Mouse (Mus musculus) cerebellum, adult 18-20 months (tissue): ENCODE measurements around the gene Rhobtb1.

Source experiments
- DNase-seq, 2 experiments: peaks; one replicate each; pipeline ENCODE4 v3.0.0; 2021

The Rhobtb1 gene

GRCm38 (mm10) chr10:69278764-69279606 is 127.8 kb downstream of the Rhobtb1 start:
- DNase-seq = no peak

DNA sequence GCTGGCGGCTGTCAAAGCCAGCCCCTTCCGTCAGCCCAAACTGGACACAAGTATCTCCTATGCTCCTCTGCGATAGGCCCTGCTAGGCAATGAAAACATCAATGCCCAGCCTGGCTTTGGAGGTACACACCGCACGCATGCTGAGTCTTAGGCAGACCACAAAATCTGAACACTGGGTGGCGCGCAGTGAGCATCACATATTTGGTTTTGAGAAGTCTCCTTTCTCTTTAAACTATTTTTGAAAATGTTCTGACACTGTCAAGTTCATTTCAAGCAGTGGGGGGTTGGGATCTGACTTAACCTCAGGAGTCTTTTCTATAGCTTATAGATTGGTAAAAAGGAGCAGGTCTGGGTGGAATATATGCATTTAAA is 128.4 kb downstream of the Rhobtb1 start:
- no peak for DNase-seq

- DNase-seq = no peak
Measured at GRCm38 (mm10) chr10:69286939-69287338, 135.7 kb downstream of the Rhobtb1 start.

- no peak for DNase-seq
Measured at GRCm38 (mm10) chr10:69288086-69288485, 136.9 kb downstream of the Rhobtb1 start.

GRCm38 (mm10) chr10:69288720-69289119 is 137.5 kb downstream of the Rhobtb1 start:
- no peak for DNase-seq

GRCm38 (mm10) chr10:69290736-69291135 is 139.5 kb downstream of the Rhobtb1 start:
- DNase-seq = no peak

DNA sequence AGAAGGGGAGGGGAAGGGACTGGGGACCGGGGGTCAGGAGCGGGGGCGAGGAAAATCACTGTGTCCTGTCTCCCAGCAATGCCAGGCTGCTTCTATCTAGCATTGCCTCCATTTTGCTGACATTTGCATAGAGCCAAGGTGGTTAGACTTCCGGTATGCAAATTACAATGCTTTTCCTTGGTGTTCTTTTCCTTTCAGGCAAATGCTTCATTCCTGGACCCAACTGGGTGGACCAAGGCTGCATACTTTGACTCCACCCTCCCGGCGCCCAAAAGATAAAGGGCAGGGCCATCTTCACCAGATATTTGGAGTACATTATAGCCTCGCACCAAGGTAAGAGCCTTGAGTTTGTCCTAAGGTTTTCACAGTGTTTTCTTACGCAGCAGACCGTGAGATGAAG is 144.7 kb downstream of the Rhobtb1 start:
- no peak for DNase-seq

DNA sequence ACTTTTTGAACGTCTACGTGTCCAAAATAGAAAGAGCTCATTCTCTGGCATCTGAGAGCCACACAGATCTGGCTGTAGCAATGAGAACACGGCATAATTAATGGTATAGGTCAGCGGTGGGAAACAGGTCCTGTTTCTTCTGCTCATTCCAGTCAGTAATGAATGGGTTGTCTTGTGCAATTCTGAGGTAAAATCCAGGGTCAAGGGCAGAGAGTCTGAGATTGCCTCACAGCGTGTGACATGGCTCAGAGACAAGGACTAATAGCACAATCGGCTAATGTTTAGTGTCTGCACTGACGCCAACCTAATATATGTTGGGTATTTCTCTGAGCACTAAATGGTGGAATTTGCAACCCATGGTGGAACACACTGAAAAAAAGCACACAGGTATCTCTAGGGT is 148.8 kb downstream of the Rhobtb1 start:
- DNase-seq = no peak

GRCm38 (mm10) chr10:69302667-69303066 is 151.4 kb downstream of the Rhobtb1 start:
- DNase-seq = no peak

GRCm38 (mm10) chr10:69304819-69305218 is 153.6 kb downstream of the Rhobtb1 start:
- no peak for DNase-seq

DNA sequence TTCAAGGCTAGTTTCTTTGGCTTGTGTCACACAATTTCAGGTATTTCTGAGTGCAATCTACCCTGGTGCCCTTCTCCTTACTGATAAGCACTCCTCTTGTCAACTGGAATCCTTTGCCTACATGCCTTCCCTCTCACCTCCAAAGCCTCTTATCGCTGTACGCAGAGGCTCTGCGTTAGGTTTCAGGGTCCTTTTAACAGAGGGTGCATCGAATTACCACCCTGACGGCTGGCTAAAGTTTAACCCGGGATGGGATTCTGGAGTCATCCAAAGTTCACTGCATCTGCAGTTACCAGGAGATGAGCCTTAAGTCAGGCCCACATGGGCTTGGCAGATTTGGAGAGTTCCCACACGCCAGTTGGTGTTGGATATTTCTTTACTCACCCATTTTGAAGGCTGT is 154.4 kb downstream of the Rhobtb1 start:
- DNase-seq = no peak

- peak in 1 of 2 experiments; percentile 14 for DNase-seq
Measured at GRCm38 (mm10) chr10:69306205-69306604, 155.0 kb downstream of the Rhobtb1 start.

DNA sequence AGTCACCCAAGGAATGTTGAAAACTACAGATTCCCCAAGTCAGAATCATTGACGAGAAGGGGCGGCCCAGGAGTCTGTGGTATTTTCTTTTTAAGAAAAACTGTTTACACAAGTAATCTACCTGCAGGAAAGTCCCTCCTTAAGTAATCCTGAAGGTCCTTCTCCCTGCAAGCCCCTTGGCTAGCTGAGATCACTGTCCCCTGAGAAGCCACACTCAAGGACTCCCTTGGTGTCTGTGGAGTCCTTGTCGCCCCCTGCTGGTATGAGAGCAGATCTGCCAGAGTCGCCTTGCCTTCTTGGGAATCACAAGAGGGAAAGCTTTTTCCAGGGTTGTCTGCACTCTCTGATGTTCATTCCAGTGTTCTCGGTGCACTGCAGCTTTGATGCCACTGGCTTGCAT is 155.8 kb downstream of the Rhobtb1 start:
- DNase-seq = peak; percentile 14 to 41

DNA sequence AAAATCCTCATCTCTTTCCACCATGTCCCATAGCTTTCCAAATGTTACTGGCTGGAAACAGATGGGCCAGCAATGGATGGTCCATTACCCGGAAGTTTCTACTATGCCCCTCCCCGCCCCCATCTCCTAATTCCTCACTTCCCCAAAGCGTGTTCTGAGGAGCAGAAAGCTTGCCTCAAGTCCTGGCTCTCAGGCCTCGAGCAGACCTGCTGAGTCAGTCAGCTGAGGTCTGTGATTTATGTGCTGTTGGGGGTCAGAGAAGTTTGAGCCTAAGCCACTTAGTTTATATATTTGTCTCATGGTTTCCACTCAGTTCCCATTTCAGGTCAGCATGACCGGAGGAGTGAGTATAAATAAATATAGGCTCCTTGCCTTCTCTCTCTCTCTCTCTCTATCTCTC is 157.9 kb downstream of the Rhobtb1 start:
- no peak for DNase-seq

DNA sequence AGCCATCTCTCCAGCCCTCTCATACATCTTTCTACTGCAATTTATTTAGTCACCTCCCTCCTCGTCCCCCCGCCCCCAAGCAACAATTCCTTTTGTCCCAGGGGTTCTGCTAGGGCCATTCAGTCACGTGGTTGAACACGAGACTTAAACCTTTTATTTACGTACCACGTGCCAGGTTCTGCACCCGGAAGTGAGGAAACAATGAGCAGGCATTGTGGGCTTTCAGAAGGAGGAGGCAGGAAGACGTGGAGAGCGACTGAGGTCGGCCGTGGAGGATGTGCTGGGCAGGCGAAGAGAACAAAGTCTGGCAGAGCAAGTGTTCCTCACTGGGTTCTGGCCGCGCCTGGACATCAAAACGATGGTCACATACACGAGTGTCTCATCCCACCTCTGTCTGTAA is 160.6 kb downstream of the Rhobtb1 start:
- no peak for DNase-seq

GRCm38 (mm10) chr10:69313944-69314343 is 162.7 kb downstream of the Rhobtb1 start:
- DNase-seq = no peak

GRCm38 (mm10) chr10:69318514-69318913 is 167.3 kb downstream of the Rhobtb1 start:
- no peak for DNase-seq

DNA sequence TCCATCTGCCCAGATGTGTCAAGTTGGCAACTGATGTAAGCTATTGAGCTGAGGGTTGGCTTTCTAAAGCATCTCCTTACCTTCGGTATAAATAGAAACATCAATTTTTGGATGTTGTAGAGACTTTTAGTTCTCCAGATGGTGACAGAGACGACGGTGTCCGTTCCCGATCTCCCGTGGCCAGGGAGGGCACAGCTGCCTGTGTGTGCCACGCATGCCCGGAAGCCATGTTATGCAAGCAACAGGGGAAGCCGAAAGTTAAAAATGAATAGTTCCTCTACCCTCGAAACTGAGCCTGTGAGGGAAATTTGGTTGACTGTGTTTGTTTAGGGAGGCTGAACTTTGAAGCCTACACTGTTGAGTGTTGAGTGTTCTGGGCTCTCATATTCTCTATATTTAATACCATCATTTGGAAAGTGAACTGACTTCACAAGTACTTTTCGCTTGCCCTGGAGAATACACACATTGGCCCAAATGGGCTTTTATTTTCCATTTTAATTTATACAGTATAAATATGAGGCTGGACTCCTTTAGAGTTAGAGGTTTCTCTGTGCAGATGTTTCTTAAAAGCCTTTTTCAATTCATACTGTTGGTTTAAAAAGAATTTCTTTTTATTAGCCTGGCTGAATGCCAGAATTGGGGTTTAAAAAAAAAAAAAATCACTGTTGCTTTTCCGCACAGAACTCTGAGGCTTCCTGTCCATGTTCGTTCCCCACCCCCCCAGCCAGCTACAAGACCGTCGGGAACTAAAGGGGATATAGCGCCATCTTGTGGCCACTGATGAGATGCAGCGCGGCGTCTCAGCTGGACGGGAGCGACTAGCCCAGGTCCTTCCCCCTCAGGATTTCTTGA is 169.7 kb downstream of the Rhobtb1 start:
- DNase-seq = peak; percentile 54 to 70

DNA sequence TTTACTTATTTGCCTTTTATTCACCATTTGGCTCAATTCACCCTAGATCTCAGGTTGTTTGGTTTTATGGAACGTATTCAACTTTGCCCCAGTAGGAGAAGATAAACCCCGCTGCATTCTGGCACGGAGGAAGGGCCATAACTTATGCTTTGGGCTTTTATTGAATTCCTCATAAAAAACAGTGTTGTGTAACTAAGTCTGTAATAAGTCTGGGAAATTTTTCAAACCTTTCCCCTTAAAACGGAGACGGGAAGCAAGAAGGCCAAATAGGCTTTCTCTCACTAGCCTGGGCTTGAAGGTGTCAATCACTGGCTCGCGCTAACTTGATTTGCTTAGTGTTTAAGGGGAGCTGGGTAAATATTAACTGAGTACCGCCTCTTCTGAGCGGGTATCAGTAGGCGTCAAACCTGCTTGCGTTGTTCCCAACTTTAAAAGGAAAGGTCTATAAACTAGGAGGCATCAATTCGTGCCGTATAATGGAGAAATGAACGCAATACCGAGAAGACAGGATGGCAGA is 170.3 kb downstream of the Rhobtb1 start:
- DNase-seq = no peak

- no peak for DNase-seq
Measured at GRCm38 (mm10) chr10:69323986-69324385, 172.8 kb downstream of the Rhobtb1 start.

GRCm38 (mm10) chr10:69324816-69325215 is 173.6 kb downstream of the Rhobtb1 start:
- no peak for DNase-seq

DNA sequence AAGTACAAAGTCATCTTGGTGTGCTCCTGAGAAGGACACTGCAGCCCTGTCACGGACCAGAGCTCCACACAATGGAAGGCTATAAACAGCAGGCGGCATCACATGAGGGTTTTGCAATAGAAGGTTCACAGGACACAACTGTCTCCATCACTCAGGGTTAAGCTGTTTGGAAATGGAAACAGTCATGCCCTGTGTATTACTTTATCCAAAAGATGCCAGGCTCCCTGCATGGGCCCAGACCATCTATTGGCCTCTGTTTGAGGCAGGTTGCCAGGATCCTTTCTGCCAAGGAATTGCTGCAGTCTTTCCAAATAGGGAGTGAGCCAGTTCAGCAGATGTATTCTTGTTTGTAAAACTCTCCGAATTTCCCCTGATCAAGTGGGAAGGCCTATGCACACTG is 175.2 kb downstream of the Rhobtb1 start:
- peak; percentile 21 to 29 for DNase-seq

- no peak for DNase-seq
Measured at GRCm38 (mm10) chr10:69327362-69327761, 176.1 kb downstream of the Rhobtb1 start.
